Mouse (Mus musculus) kidney, postnatal 0 days (tissue): Measurements from ENCODE around the gene Slc39a13. TPM values are rescaled to one million over a fixed set of nuclear protein-coding genes. Genes with fewer than 3 reads are reported as not detected.

Experiments
- ATAC-seq: fragments of 200-750 bp; cut with Nextera tagmentation; replicated peaks from 2 replicates; pipeline ENCODE4 v1.8.0; 2017; ENCODE audit warnings: low read depth, moderate number of reproducible peaks, moderate TSS enrichment, moderate library complexity; ENCODE audit not compliant: low FRiP score
- DNase-seq: peaks from one replicate; pipeline ENCODE4 v3.0.0-alpha.2; 2016; ENCODE audit warnings: low spot score
- H3K27ac ChIP-seq: fragments of 300-500 bp; sonication (generic); 2 replicates; pipeline ENCODE4 v1.5.1; 2014; ENCODE audit warnings: mild to moderate bottlenecking
- H3K27me3 ChIP-seq: fragments of 300-500 bp; sonication (generic); 2 replicates; pipeline ENCODE4 v1.6.1; 2014; ENCODE audit warnings: low read length, mixed read lengths; ENCODE audit not compliant: insufficient read depth
- H3K36me3 ChIP-seq: fragments of 300-500 bp; sonication (generic); 2 replicates; pipeline ENCODE4 v1.6.1; 2014; ENCODE audit warnings: low read length, mixed read lengths; ENCODE audit not compliant: insufficient read depth
- H3K4me1 ChIP-seq: fragments of 300-500 bp; sonication (generic); replicated peaks from 2 replicates; pipeline ENCODE4 v1.6.1; 2014; ENCODE audit warnings: antibody characterized with exemption, low read length, mixed read lengths; ENCODE audit not compliant: insufficient read depth
- H3K4me2 ChIP-seq: fragments of 300-500 bp; sonication (generic); 2 replicates; pipeline ENCODE4 v1.6.1; 2014; ENCODE audit warnings: mild to moderate bottlenecking, low read length, moderate library complexity, mixed read lengths
- H3K4me3 ChIP-seq: fragments of 300-500 bp; sonication (generic); replicated peaks from 2 replicates; pipeline ENCODE4 v1.5.1; 2014; ENCODE audit warnings: low read depth, low read length
- H3K9ac ChIP-seq: fragments of 300-500 bp; sonication (generic); 2 replicates; pipeline ENCODE4 v1.6.1; 2014; ENCODE audit warnings: low read depth, low read length
- H3K9me3 ChIP-seq: fragments of 300-500 bp; sonication (generic); replicated peaks from 2 replicates; pipeline ENCODE4 v1.6.1; 2016; ENCODE audit warnings: low read length, inconsistent platforms, mixed read lengths
- CTCF ChIP-seq: IDR thresholded peaks from 2 replicates; pipeline ENCODE4 v1.5.1; 2016; ENCODE audit warnings: antibody characterized with exemption, low read depth, mild to moderate bottlenecking, moderate library complexity
- WGBS: fragments of 180-500 bp; shearing (Covaris S2); extraction: QIAGEN DNeasy Blood & Tissue Kit; methylation state at CpG from one replicate; pipeline ENCODE4 v1.1.7; 2014; 5-methylcytosine and 5-hydroxymethylcytosine counted together
- polyA plus RNA-seq: library from polyadenylated mRNA; unstranded; fragments of >200 nt; fragmentation: Nextera tagmentation; extraction: Ambion mirVana; gene quantifications from 2 replicates; pipeline ENCODE4 v1.2.1, GENCODE M21; 2015

The Slc39a13 gene
- polyA plus RNA-seq, 1 experiment from 2014 or later, result 39.9 TPM

DNA sequence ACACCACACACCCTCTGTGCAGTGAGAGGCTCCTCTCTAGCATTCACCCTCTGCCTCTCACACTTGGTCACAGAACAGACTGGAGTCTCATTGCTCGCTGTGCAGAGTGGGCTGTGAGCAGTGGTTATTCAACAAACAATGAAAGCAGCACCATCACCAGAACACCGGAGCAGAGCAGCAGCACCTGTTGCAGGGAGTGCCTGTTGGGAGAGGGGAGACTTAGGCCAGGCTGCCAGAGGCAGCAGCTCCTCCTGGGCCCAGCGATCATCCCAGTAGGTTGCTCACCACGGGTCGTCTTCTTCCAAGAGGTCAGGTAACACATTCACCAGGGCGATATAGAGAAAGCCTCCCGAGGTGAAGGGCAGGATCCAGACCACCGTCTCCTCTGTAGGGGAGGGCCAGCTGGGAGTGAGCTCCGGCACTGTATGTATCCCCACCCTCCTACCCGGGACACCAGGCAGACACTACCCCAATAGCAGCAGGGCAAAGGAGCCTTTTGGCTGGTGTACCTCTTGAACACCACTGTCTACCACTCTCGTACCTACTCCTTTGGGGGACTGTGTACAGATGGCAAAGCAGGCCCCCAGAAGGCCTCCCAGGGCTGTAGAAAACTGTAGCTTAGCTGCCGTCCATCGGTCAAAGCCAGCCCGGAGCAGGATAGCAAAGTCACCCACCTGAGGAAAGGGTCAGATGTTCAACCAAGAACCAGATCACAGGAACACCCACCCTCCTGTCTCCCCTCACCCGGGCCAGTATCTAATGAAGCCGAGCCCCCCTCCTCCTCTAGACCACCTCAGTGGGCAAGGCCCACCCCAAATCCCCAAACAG, 7.2 kb downstream of the Slc39a13 start:
- Histone ChIP-seq H3K36me3 (peaks cover 53% of the 10 kb centered on the region), H3K4me1 (no peaks in the 10 kb centered on the region), H3K4me3 (no peak overlapping the region), H3K27ac (peak overlapping the region; percentile 58; the same call in 1 of the 2 replicates), H3K9me3 (no peaks in the 10 kb centered on the region), H3K27me3 (no peaks in the 10 kb centered on the region), H3K4me2 (no peak overlapping the region), H3K9ac (no peak overlapping the region)
- WGBS, result 86% methylated on average over 16 of the region's 16 CpGs
- ATAC-seq (no peak), DNase-seq (no peak)
- TF ChIP-seq CTCF, result no peak

DNA sequence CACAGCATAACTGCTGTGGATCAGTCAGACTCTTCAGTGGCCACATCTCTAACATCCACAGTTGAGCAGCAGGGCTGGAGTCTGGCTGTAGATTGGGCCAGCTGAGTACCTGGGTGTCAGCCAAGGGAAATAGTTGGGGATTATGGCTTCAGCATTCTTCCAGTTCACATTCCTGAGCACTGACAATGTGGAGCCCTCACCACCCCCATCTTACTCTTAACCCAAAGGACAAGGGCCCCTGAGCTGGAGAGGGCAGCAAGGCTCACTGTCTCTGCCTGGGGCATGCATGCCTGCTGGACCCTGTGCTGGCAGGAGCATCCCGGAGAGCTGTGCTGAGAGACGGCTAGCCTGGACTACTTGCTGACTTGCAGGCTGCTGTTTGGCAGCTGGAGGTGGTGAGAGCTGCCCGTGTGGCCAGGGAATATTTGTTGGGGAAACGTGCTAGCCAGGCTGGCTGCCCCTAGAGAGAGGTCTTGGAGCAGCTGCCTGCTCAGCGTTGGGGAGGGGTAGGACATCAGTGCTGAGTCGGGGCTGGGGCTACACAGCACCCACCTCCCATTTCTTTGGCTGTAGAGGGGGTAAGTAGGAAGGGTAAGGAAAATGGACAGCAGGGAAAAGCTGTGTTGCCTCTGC, 8.3 kb downstream of the Slc39a13 start:
- Histone ChIP-seq H3K4me2 (no peak overlapping the region), H3K27me3 (no peaks in the 10 kb centered on the region), H3K27ac (peak overlapping the region; percentile 58), H3K36me3 (peaks cover 63% of the 10 kb centered on the region), H3K9ac (no peak overlapping the region), H3K9me3 (no peaks in the 10 kb centered on the region), H3K4me1 (no peaks in the 10 kb centered on the region), H3K4me3 (no peak overlapping the region)
- WGBS, result 71% methylated on average over 6 of the region's 6 CpGs
- TF ChIP-seq CTCF, result no peak
- peak; percentile 62 for DNase-seq
- ATAC-seq, result no peak; the same call in 1 of the 2 replicates

DNA sequence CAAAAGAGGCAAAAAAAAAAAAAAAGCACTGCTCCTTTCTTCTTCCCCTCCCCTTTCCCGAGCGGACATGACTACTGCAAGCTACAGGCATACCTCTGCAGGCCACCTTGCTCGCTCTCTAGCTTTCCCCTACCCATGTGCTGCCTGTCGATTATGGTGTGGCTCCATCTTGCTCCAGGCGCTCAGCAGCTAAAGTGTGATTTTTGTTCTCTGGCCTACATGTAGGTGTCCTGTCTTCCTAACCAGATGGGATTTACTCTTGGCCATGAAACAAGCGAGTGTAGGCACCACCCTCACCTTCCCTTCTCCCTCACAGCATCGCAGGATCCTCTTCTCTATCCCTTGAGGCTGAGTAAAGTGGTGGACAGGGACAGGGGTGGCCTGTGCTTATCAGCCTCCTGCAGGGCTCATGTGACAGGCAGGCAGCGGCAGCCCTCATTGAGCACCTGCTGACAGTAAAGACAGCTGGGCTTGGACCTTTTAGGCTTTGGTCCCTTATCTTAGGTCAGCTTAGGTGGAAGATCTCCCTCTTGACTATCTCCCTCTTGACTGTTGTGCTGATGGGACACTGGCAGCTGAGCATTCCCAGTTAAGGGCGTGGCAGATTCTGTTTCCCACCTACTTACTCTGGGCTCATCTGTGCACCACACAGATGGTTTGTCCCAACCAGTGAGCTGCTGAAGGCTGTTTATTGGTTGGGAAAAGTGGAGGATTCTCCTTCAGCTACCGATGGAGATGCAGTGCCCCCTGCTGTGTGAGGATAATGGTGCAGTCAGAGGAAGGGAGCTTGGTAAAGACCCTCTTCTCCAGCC, 9.5 kb downstream of the Slc39a13 start:
- Histone ChIP-seq H3K9me3 (no peaks in the 10 kb centered on the region), H3K27ac (no peak overlapping the region), H3K4me1 (no peaks in the 10 kb centered on the region), H3K9ac (no peak overlapping the region), H3K4me2 (no peak overlapping the region), H3K4me3 (no peak overlapping the region), H3K27me3 (no peaks in the 10 kb centered on the region), H3K36me3 (peaks cover 73% of the 10 kb centered on the region)
- peak; percentile 67 for DNase-seq
- TF ChIP-seq CTCF, result peak; percentile 86
- WGBS, result 79% methylated on average over 10 of the region's 10 CpGs
- ATAC-seq, result 0 out of 2 replicates have a peak, but pooled peaks have one; percentile 27

DNA sequence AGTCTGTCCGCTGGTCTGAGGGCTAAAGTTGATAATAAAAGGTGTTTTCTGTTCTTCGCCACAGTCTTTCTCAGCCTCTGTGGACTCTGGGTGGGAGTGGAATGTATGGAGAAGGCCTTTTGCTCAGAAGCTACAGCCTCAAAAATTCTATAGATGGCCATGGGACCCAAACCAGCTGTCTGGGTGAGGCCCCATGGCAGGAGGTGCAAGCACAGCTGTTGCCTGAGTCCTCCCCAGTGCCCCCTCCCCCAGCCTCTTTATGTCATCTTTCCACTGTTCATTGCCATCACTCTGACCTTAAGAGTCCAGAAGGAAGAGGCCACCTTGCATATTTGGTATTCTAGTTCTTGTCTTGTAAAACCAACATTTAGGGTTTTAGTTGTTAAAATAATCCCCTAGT, 10.8 kb downstream of the Slc39a13 start:
- ATAC-seq, result no peak
- H3K4me3 ChIP-seq, result no peak overlapping the region
- no peaks in the 10 kb centered on the region for H3K9me3 ChIP-seq
- no peak for DNase-seq
- no peaks in the 10 kb centered on the region for H3K27me3 ChIP-seq
- TF ChIP-seq CTCF, result no peak
- WGBS, result 96% methylated on average over 2 of the region's 2 CpGs
- peaks cover 69% of the 10 kb centered on the region for H3K36me3 ChIP-seq
- no peak overlapping the region for H3K27ac ChIP-seq
- no peak overlapping the region for H3K9ac ChIP-seq
- H3K4me2 ChIP-seq, result no peak overlapping the region
- no peaks in the 10 kb centered on the region for H3K4me1 ChIP-seq

DNA sequence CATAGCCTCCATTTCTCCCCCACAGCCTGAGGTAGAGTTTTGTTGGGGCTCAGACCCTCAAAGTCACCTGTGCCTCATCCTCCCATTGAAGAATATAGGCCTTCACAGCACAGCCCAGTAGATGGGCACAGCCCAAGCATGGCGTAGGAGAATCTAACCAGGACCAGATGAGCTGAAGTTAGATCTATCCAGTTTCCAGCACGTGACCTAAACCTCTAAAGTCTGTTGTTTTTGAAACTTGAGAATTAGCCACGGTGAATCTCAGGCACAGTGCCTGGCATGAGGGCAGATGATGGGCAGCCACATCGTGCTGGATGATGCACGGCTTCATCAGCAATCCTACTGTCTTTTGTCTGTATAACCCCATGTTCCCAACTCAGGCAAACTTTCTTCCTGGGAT, 11.8 kb downstream of the Slc39a13 start:
- 50% methylated on average over 5 of the region's 5 CpGs for WGBS
- Histone ChIP-seq H3K9ac (no peak overlapping the region), H3K4me1 (no peaks in the 10 kb centered on the region), H3K9me3 (no peaks in the 10 kb centered on the region), H3K27ac (no peak overlapping the region), H3K4me2 (no peak overlapping the region), H3K27me3 (no peaks in the 10 kb centered on the region), H3K36me3 (peaks cover 61% of the 10 kb centered on the region), H3K4me3 (no peak overlapping the region)
- no peak for ATAC-seq
- no peak for TF ChIP-seq CTCF
- no peak for DNase-seq

DNA sequence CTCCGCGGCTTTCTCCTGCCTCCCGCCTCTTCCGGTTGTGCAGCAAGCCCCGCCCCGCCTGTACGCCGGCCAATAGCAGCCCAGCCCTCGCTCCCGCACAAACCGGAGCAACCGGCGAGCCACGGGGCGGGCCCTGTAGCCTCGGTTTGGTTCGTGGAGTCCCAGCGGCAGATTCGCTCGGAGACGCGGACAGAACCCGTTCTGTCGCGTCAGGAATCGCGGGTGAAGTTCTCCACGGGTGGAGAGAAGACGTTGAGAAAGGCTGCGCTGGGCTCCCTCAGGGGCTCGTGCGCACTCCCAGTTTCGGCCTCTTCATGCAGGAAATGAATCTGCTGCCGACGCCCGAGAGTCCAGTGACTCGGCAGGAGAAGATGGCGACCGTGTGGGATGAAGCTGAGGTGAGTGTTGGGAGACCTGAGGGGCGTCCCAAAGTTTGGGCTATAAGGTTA, 16.3 kb downstream of the Slc39a13 start, which contains the start of gene Psmc3:
TSS of gene Psmc3 (plus strand) at position 76 of the 449 bp plus-strand sequence.
- H3K36me3 ChIP-seq, result peaks cover 34% of the 10 kb centered on the region
- H3K4me2 ChIP-seq, result peak within 1 kb of the TSS; percentile 71
- peak; percentile 97 for ATAC-seq
- TF ChIP-seq CTCF, result no peak
- H3K4me3 ChIP-seq, result peak within 1 kb of the TSS; percentile 88
- H3K27ac ChIP-seq, result peak within 1 kb of the TSS; percentile 90
- H3K27me3 ChIP-seq, result no peaks in the 10 kb centered on the region
- DNase-seq, result peak; percentile 98
- H3K4me1 ChIP-seq, result no peaks in the 10 kb centered on the region
- peak within 1 kb of the TSS; percentile 89 for H3K9ac ChIP-seq
- under 1% methylated on average over 40 of the region's 40 CpGs for whole genome bisulfite sequencing
- no peaks in the 10 kb centered on the region for H3K9me3 ChIP-seq
